Mouse (Mus musculus) cerebellum, postnatal 14 days (tissue): Measurements from ENCODE around the gene Furin.
"Not testable (repeated sequence)": the region's sequence is repeated elsewhere in the genome, so short reads cannot be mapped to it uniquely, and the experiment has no call there.

ENCODE experiments used
- DNase-seq, 2 experiments: peaks; one replicate each; pipeline ENCODE4 v3.0.0; 2021; ENCODE audit warnings: mixed read lengths in 2 of 2

The Furin gene

GRCm38 (mm10) chr7:80400571-80400970 lies 4.7 kb downstream of the Furin start:
- no peak for DNase-seq

GRCm38 (mm10) chr7:80400099-80400498 lies 5.1 kb downstream of the Furin start:
- peak; percentile 86 to 89 for DNase-seq

GRCm38 (mm10) chr7:80398654-80399444 lies 6.4 kb downstream of the Furin start:
- peak; percentile 39 to 42 for DNase-seq

GRCm38 (mm10) chr7:80397986-80398385 lies 7.2 kb downstream of the Furin start:
- DNase-seq: no peak

GRCm38 (mm10) chr7:80396427-80396826 lies 8.8 kb downstream of the Furin start:
- DNase-seq: not testable (repeated sequence)

- DNase-seq: no peak
Measured at GRCm38 (mm10) chr7:80394600-80394999, 10.6 kb downstream of the Furin start.

GRCm38 (mm10) chr7:80392119-80392518 lies 13.1 kb downstream of the Furin start:
- no peak for DNase-seq

- DNase-seq: no peak
Measured at GRCm38 (mm10) chr7:80387633-80388543, 17.3 kb downstream of the Furin start, which contains the start of gene Fes. Gene Fes, minus strand, starts transcription at chr7:80387946.

- DNase-seq: no peak
Measured at GRCm38 (mm10) chr7:80387033-80387632, 18.1 kb downstream of the Furin start.

GRCm38 (mm10) chr7:80386235-80386930 lies 18.9 kb downstream of the Furin start:
- peak; percentile 96 to 99 for DNase-seq

GRCm38 (mm10) chr7:80382919-80383318 lies 22.3 kb downstream of the Furin start:
- DNase-seq: no peak

GRCm38 (mm10) chr7:80379531-80379930 lies 25.7 kb downstream of the Furin start:
- DNase-seq: peak; percentile 49 to 69

- peak; percentile 85 to 92 for DNase-seq
Measured at GRCm38 (mm10) chr7:80377471-80377870, 27.8 kb downstream of the Furin start.

GRCm38 (mm10) chr7:80376192-80376591 lies 29.0 kb downstream of the Furin start:
- no peak for DNase-seq

GRCm38 (mm10) chr7:80375376-80376039 lies 29.7 kb downstream of the Furin start:
- DNase-seq: no peak

GRCm38 (mm10) chr7:80374733-80375132 lies 30.5 kb downstream of the Furin start:
- DNase-seq: no peak

- DNase-seq: no peak
Measured at GRCm38 (mm10) chr7:80374280-80374679, 31.0 kb downstream of the Furin start.

- no peak for DNase-seq
Measured at GRCm38 (mm10) chr7:80373850-80374249, 31.4 kb downstream of the Furin start.

GRCm38 (mm10) chr7:80373352-80373751 lies 31.9 kb downstream of the Furin start:
- no peak for DNase-seq

GRCm38 (mm10) chr7:80372667-80373066 lies 32.6 kb downstream of the Furin start:
- DNase-seq: no peak

GRCm38 (mm10) chr7:80372166-80372565 lies 33.1 kb downstream of the Furin start:
- no peak for DNase-seq
